Mouse (Mus musculus) kidney, adult 10 weeks (tissue): ENCODE results near the gene Hamp2. TPM values are rescaled to one million over a fixed set of nuclear protein-coding genes. Genes with fewer than 3 reads are reported as not detected.

ENCODE experiments used
- polyA plus RNA-seq: library from polyadenylated mRNA; stranded (reverse); fragments of 350-450 nt; fragmentation: Illumina TruSeq; extraction: RNeasy Lipid Tissue Mini Kit (QIAGEN cat#74804); gene quantifications from one replicate; pipeline ENCODE4 v1.2.3, GENCODE M21; 2014; ENCODE audit warnings: low read depth, low replicate concordance

Gene Hamp2
- polyA plus RNA-seq = not detected

DNA sequence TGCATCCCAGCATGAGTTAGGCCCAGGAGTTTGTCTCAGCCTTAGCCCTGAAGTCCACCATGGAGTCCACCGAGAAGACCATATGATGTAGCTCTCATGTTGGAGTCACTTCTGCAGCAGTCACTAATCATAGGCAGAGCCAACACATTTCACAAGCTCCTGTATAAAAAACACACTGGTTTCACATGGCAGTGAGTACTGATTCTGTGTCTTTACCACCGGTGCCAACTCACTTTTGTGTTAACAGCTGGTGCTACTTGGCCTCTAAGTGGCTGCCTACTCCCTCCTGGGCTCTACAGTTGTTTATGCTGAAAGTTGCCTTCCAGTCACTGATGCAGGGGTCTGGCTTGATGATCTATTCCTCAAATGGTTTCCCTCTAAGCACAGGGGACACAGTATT is at the start of gene Hamp2:
TSS of gene Hamp2 (minus strand) at position 101 of the 400 bp plus-strand sequence.

GRCm38 (mm10) chr7:30973501-30974289 is 49.2 kb upstream of the Hamp2 start, which contains the start of gene Fam187b:
Gene Fam187b (plus strand): TSS chr7:30973790.

DNA sequence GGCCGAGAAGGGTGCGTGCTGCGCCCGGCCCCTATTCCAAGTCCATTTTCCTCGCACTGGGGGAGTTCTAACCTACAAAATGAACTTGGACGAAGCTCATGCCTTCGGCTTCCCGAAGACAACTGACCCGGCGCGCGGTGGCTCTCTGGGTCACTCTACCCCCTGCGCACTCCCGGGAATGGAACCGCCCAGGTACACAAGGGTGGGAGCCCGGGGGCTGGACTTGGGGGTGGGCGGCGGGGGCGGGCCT is 48.7 kb upstream of the Hamp2 start, which contains the start of gene Lsr:
TSS of gene Lsr (minus strand) at position 214 of the 250 bp plus-strand sequence.

DNA sequence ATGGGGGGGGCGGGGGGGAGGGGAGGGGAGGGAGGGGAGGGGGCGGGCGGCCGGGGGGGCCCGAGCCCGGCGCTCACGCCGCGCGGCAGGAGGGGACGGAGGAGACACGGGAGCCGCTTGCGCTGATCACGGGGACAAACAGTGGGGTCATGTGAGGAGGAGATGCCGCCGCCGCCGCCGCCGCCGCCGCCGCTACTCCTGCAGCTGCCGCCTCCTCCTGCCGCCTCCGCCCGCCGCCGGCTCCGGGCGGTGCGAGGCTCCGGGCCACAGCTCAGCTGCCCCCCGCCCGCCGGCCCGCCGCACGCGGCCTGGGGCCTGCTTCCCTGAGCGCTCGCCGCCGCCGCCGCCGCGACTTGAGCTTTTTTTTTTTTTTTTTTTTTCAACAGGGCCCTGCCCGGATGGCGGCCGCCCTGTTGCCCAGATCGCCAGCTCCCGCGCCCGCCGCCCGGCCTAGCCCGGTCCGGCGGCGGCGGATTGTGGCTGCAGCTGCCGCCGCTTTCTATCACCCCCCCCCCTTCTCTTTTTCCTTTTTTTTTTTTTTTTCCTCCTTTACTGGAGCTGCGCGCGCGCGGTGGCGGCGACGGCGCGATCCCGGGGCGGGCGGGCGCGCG is 32.4 kb upstream of the Hamp2 start, which contains the start of gene Usf2:
TSS of gene Usf2 (minus strand) at position 48 of the 611 bp plus-strand sequence.

GRCm38 (mm10) chr7:30943909-30944635 is 19.6 kb upstream of the Hamp2 start, which contains the start of gene Hamp:
Gene Hamp (minus strand): TSS chr7:30944032.

DNA sequence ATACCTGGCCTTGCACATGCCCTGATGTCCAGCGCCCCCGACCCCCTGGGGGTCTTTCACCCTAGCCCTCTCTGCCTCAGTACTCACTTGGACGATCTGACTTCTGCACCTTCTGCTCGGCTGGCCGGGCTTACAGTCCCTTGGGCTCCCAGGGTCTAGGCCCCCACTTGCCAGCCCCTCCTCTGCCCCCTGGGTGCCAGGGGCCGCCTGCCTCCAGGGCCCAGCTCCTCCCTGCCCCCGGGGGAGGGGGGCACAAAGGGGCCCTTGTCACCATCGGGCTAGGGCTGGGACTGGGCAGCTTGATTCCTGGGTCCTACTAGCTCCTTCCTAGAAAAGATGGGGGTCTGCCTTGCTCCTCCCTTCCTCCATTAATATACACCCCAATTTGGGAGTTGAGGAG is 9.7 kb downstream of the Hamp2 start, which contains the start of gene Mag:
TSS of gene Mag (minus strand) at position 142 of the 400 bp plus-strand sequence.

DNA sequence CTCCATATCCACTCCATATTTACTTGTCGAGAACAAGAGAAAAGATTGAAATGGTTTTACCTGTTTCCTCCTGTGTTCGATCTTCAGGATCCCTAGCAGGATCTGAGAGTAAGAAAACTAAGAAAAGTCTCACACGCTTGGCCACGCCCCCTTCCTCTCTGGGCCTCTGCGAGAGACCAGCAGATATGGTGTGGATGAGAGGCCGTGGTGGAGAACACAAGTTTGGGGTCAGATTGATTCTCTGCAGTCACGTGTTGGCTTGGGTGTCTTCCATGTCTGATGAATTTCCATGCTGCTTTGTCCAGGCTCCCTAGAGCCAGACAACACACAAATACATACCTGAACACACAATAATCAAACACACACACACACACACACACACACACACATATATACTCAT is 44.3 kb downstream of the Hamp2 start, which contains the start of gene Cd22:
TSS of gene Cd22 (minus strand) at position 167 of the 400 bp plus-strand sequence.

Other genes with a start within 250 kb of the Hamp2 start
- gene 2200002J24Rik, start 225.8 kb downstream of the Hamp2 start, polyA plus RNA-seq = not detected
- 6.0 TPM for gene Atp4a, start 212.5 kb downstream of the Hamp2 start, polyA plus RNA-seq
- 25.1 TPM for gene Tmem147, start 195.1 kb downstream of the Hamp2 start, polyA plus RNA-seq
- not detected for gene Gapdhs, start 181.0 kb downstream of the Hamp2 start, polyA plus RNA-seq
- gene Sbsn, start 173.2 kb downstream of the Hamp2 start, polyA plus RNA-seq = 0.24 TPM
- not detected for gene Dmkn, start 160.9 kb downstream of the Hamp2 start, polyA plus RNA-seq
- not detected for gene Krtdap, start 136.8 kb downstream of the Hamp2 start, polyA plus RNA-seq
- gene Ffar2, start 100.9 kb downstream of the Hamp2 start, polyA plus RNA-seq = not detected
- not detected for gene Ffar3, start 68.5 kb downstream of the Hamp2 start, polyA plus RNA-seq
- not detected for gene Ffar1, start 63.1 kb downstream of the Hamp2 start, polyA plus RNA-seq
- not detected for gene Cd22, start 44.3 kb downstream of the Hamp2 start, polyA plus RNA-seq
- gene Mag, start 9.8 kb downstream of the Hamp2 start, polyA plus RNA-seq = not detected
- gene Hamp, start 19.4 kb upstream of the Hamp2 start, polyA plus RNA-seq = not detected
- gene Usf2, start 32.1 kb upstream of the Hamp2 start, polyA plus RNA-seq = 37.8 TPM
- 1.5 TPM for gene Lsr, start 48.8 kb upstream of the Hamp2 start, polyA plus RNA-seq
- gene Fam187b, start 49.1 kb upstream of the Hamp2 start, polyA plus RNA-seq = 3.2 TPM
- gene Fxyd5, start 117.8 kb upstream of the Hamp2 start, polyA plus RNA-seq = 3.3 TPM
- not detected for gene Fxyd7, start 126.8 kb upstream of the Hamp2 start, polyA plus RNA-seq
- not detected for gene Fxyd1, start 132.5 kb upstream of the Hamp2 start, polyA plus RNA-seq
- gene Lgi4, start 134.7 kb upstream of the Hamp2 start, polyA plus RNA-seq = 0.12 TPM
- gene Fxyd3, start 152.0 kb upstream of the Hamp2 start, polyA plus RNA-seq = not detected
- 7.6 TPM for gene Hpn, start 190.6 kb upstream of the Hamp2 start, polyA plus RNA-seq
- 1.9 TPM for gene Scn1b, start 202.3 kb upstream of the Hamp2 start, polyA plus RNA-seq
- 3.3 TPM for gene Gramd1a, start 231.2 kb upstream of the Hamp2 start, polyA plus RNA-seq